Mouse (Mus musculus): ENCODE measurements around the gene Car5a.

GRCm38 (mm10) chr8:121880818-121881217 is 63.9 kb downstream of the Car5a start:
- TF ChIP-seq CTCF (IDR thresholded peaks at IDR 0.05; ENCODE audit: low read depth) (no peak), EP300 (IDR thresholded peaks at IDR 0.05; ENCODE audit: low read depth) (no peak)
